Mouse (Mus musculus) cerebellum, adult 2 months (tissue): ENCODE measurements around the gene Tbc1d7. TPM values are rescaled to one million over a fixed set of nuclear protein-coding genes. Genes with fewer than 3 reads are reported as not detected.

Experiments used
- DNase-seq, 2 experiments: peaks; one replicate each; pipeline ENCODE4 v3.0.0; 2021
- H3K27ac ChIP-seq: fragments of 200-500 bp; 2 replicates; pipeline ENCODE4 v1.5.1; 2012; ENCODE audit warnings: low read length, control low read depth, inconsistent platforms; ENCODE audit not compliant: insufficient read depth
- H3K27me3 ChIP-seq: fragments of 200-500 bp; 2 replicates; pipeline ENCODE4 v1.6.1; 2012; ENCODE audit warnings: inconsistent platforms, mild to moderate bottlenecking, low read length, moderate library complexity; ENCODE audit not compliant: control insufficient read depth, insufficient read depth
- H3K4me1 ChIP-seq: fragments of 200-500 bp; 2 replicates; pipeline ENCODE4 v1.6.1; 2011; ENCODE audit warnings: low read length; ENCODE audit not compliant: control insufficient read depth, insufficient read depth
- H3K4me3 ChIP-seq: fragments of 200-500 bp; replicated peaks from 2 replicates; pipeline ENCODE3; 2011; ENCODE audit warnings: mild to moderate bottlenecking, low read depth, low read length, control low read depth; ENCODE audit not compliant: insufficient read depth
- CTCF ChIP-seq: fragments of 200-500 bp; IDR thresholded peaks from 2 replicates; pipeline ENCODE4 v1.5.1; 2011; ENCODE audit warnings: low read depth, mild to moderate bottlenecking, control low read depth, low read length, moderate library complexity, borderline replicate concordance; ENCODE audit not compliant: insufficient read depth
- POLR2A ChIP-seq: fragments of 200-500 bp; IDR thresholded peaks from 2 replicates; pipeline ENCODE4 v1.6.1; 2011; ENCODE audit warnings: low read length, control low read depth, borderline replicate concordance; ENCODE audit not compliant: insufficient read depth
- WGBS: fragments of 180-500 bp; shearing (Covaris S2); methylation state at CpG from one replicate; pipeline ENCODE4 v1.1.7; 2018; 5-methylcytosine and 5-hydroxymethylcytosine counted together
- polyA plus RNA-seq: library from polyadenylated mRNA; depleted of rRNA; stranded (reverse); fragments of >200 nt; gene quantifications from 2 replicates; pipeline ENCODE4 v1.2.3, GENCODE M21; 2012

Tbc1d7 gene
- polyA plus RNA-seq, 1 experiment = 49.9 TPM

- Histone ChIP-seq H3K4me3 (peak overlapping the region; percentile 8), H3K27ac (no peak overlapping the region), H3K4me1 (no peaks in the 10 kb centered on the region), H3K27me3 (no peaks in the 10 kb centered on the region)
- 17% methylated on average over 9 of the region's 9 CpGs for WGBS
- TF ChIP-seq POLR2A = no peak
- TF ChIP-seq CTCF = peak; percentile 71
- peak; percentile 80 to 85 for DNase-seq
These were observed 2.0 kb upstream of the Tbc1d7 start for GRCm38 (mm10) chr13:43173262-43173661.

- H3K27me3 ChIP-seq = no peaks in the 10 kb centered on the region
- no peak overlapping the region for H3K27ac ChIP-seq
- TF ChIP-seq CTCF = no peak; the same call in 1 of the 2 replicates
- no peak for TF ChIP-seq POLR2A
- 24% methylated on average over 14 of the region's 14 CpGs for WGBS
- H3K4me3 ChIP-seq = peak overlapping the region; percentile 89
- H3K4me1 ChIP-seq = no peaks in the 10 kb centered on the region
- peak in 1 of 2 experiments; percentile 24 for DNase-seq
These were observed 874 bp upstream of the Tbc1d7 start for GRCm38 (mm10) chr13:43172036-43172713.

GRCm38 (mm10) chr13:43167721-43168120, 3.6 kb downstream of the Tbc1d7 start:
- TF ChIP-seq CTCF (peak; percentile 40; the same call in 1 of the 2 replicates), POLR2A (no peak)
- H3K4me1 ChIP-seq = no peaks in the 10 kb centered on the region
- H3K27me3 ChIP-seq = no peaks in the 10 kb centered on the region
- H3K27ac ChIP-seq = no peak overlapping the region
- H3K4me3 ChIP-seq = no peak overlapping the region
- DNase-seq = peak in 1 of 2 experiments; percentile 23
- 22% methylated on average over 9 of the region's 9 CpGs for WGBS

- TF ChIP-seq POLR2A = no peak
- 79% methylated on average over 3 of the region's 3 CpGs for WGBS
- Histone ChIP-seq H3K4me1 (no peaks in the 10 kb centered on the region), H3K27ac (no peak overlapping the region; the same call in 1 of the 2 replicates), H3K4me3 (no peak overlapping the region), H3K27me3 (no peaks in the 10 kb centered on the region)
- no peak for DNase-seq
These were observed 11.9 kb downstream of the Tbc1d7 start for GRCm38 (mm10) chr13:43159429-43159828.

- Histone ChIP-seq H3K27ac (no peak overlapping the region), H3K27me3 (no peaks in the 10 kb centered on the region), H3K4me1 (no peaks in the 10 kb centered on the region), H3K4me3 (no peak overlapping the region)
- DNase-seq = no peak
- TF ChIP-seq CTCF (no peak), POLR2A (no peak)
- WGBS = 85% methylated on average over 5 of the region's 5 CpGs
These were observed 13.0 kb downstream of the Tbc1d7 start for GRCm38 (mm10) chr13:43158281-43158680.

- WGBS = 72% methylated on average over 5 of the region's 5 CpGs
- no peak overlapping the region for H3K4me3 ChIP-seq
- no peaks in the 10 kb centered on the region for H3K4me1 ChIP-seq
- TF ChIP-seq POLR2A (no peak), CTCF (no peak)
- DNase-seq = no peak
- no peaks in the 10 kb centered on the region for H3K27me3 ChIP-seq
- no peak overlapping the region for H3K27ac ChIP-seq
These were observed 13.9 kb downstream of the Tbc1d7 start for GRCm38 (mm10) chr13:43157370-43157769.

GRCm38 (mm10) chr13:43152005-43152520, 19.2 kb downstream of the Tbc1d7 start:
- Histone ChIP-seq H3K27me3 (no peaks in the 10 kb centered on the region), H3K4me3 (no peak overlapping the region), H3K27ac (no peak overlapping the region), H3K4me1 (no peaks in the 10 kb centered on the region)
- no peak for TF ChIP-seq POLR2A
- no peak for TF ChIP-seq CTCF
- no peak for DNase-seq
- WGBS = 78% methylated on average over 14 of the region's 14 CpGs

GRCm38 (mm10) chr13:43149661-43150060, 21.6 kb downstream of the Tbc1d7 start:
- WGBS = 87% methylated on average over 3 of the region's 3 CpGs
- no peak overlapping the region for H3K27ac ChIP-seq
- H3K4me1 ChIP-seq = 0 out of 2 replicates have a peak, but pooled peaks cover 3% of the 10 kb centered on the region
- no peaks in the 10 kb centered on the region for H3K27me3 ChIP-seq
- DNase-seq = no peak
- no peak overlapping the region for H3K4me3 ChIP-seq
- TF ChIP-seq POLR2A = no peak
- no peak for TF ChIP-seq CTCF
